ENCODE assay signal across 21 mouse cellular contexts in genomic region chr19:58794284-58794683, GRCm38 (mm10). TPM values are rescaled to one million over a fixed set of nuclear protein-coding genes. Genes with fewer than 3 reads are reported as not detected.
DNase-seq lines count a peak whose midpoint lies in the region; ATAC-seq and TF ChIP-seq lines count a peak whose summit lies in the region.
"Had no signal": no experiment of that assay in that cellular context is flagged by ENCODE, and none has a peak within 500 bp of the region (broad histone marks: within the 10 kb centered on the region; RNA-seq: fewer than 3 reads in every experiment).

Gene 1700019N19Rik (minus strand): TSS chr19:58794461.

- TF ChIP-seq EP300 in lung, postnatal 0 days (IDR thresholded peaks at IDR 0.05): no peak

- H3K27ac ChIP-seq in forebrain, embryonic 10.5 days: 0 out of 2 replicates have a peak within 1 kb of the TSS, but pooled peaks have one; percentile 11
- H3K27ac ChIP-seq in forebrain, postnatal 0 days (ENCODE audit: low read depth, low read length): no peak within 1 kb of the TSS
- H3K27ac ChIP-seq in midbrain, embryonic 13.5 days: peak within 1 kb of the TSS; percentile 17; the same call in 1 of the 2 replicates
- no peak within 1 kb of the TSS for H3K27ac ChIP-seq in midbrain, embryonic 11.5 days (ENCODE audit: low read depth, low read length)
- no peak within 1 kb of the TSS for H3K27ac ChIP-seq in lung, postnatal 0 days (ENCODE audit: low read length)
- H3K27ac ChIP-seq: heart, embryonic 13.5 days; hindbrain, embryonic 10.5 days; kidney, postnatal 0 days; liver, embryonic 13.5 days had no signal

- no peak for TF ChIP-seq CTCF in forebrain, postnatal 0 days (IDR thresholded peaks at IDR 0.05; ENCODE audit: low read depth)
- no peak for TF ChIP-seq CTCF in lung, postnatal 0 days (IDR thresholded peaks at IDR 0.05)

- peaks cover 15% of the 10 kb centered on the region for H3K4me1 ChIP-seq in forebrain, embryonic 10.5 days
- H3K4me1 ChIP-seq in forebrain, postnatal 0 days (ENCODE audit: insufficient read depth): 0 out of 2 replicates have a peak, but pooled peaks cover 1% of the 10 kb centered on the region
- H3K4me1 ChIP-seq in midbrain, embryonic 13.5 days (replicated peaks): peaks cover 8% of the 10 kb centered on the region; the same call in 1 of the 2 replicates
- H3K4me1 ChIP-seq in midbrain, embryonic 11.5 days (ENCODE audit: control insufficient read depth, insufficient read depth, low read length): peaks cover 5% of the 10 kb centered on the region
- H3K4me1 ChIP-seq in lung, postnatal 0 days (ENCODE audit: insufficient read depth, low read depth, low read length): no peaks in the 10 kb centered on the region
- H3K4me1 ChIP-seq: liver, embryonic 13.5 days had no signal

- WGBS in forebrain, embryonic 10.5 days: 44% methylated on average over 10 of the region's 10 CpGs
- 46% methylated on average over 10 of the region's 10 CpGs for WGBS in forebrain, postnatal 0 days
- WGBS in midbrain, embryonic 13.5 days: 44% methylated on average over 10 of the region's 10 CpGs
- WGBS in midbrain, embryonic 11.5 days: 53% methylated on average over 10 of the region's 10 CpGs
- 34% methylated on average over 10 of the region's 10 CpGs for WGBS in lung, postnatal 0 days

- ATAC-seq in forebrain, postnatal 0 days: no peak
- 0 out of 2 replicates have a peak, but pooled peaks have one; percentile 14 for ATAC-seq in midbrain, embryonic 13.5 days
- no peak for ATAC-seq in midbrain, embryonic 11.5 days (ENCODE audit: low FRiP score)
- ATAC-seq in lung, postnatal 0 days: no peak
- ATAC-seq: intestine, embryonic 16.5 days had no signal

- no peak within 1 kb of the TSS for H3K9ac ChIP-seq in forebrain, postnatal 0 days
- H3K9ac ChIP-seq in midbrain, embryonic 13.5 days (replicated peaks): no peak within 1 kb of the TSS
- no peak within 1 kb of the TSS for H3K9ac ChIP-seq in midbrain, embryonic 11.5 days (ENCODE audit: low read length)
- H3K9ac ChIP-seq in lung, postnatal 0 days (replicated peaks; ENCODE audit: low read depth): no peak within 1 kb of the TSS
- H3K9ac ChIP-seq: heart, embryonic 13.5 days; liver, embryonic 13.5 days had no signal

- no peak for DNase-seq in forebrain, embryonic 10.5 days (ENCODE audit: extremely low spot score, low spot score)
- no peak for DNase-seq in forebrain, postnatal 0 days
- no peak for DNase-seq in midbrain, embryonic 11.5 days (ENCODE audit: low spot score, missing footprints)
- DNase-seq in ES-CJ7 (ENCODE audit: low read depth, low spot score): peak; percentile 52
- DNase-seq in forelimb bud, embryonic 11.5 days (ENCODE audit: low read depth, low spot score): peak; percentile 10
- DNase-seq in kidney, postnatal 10 days: no peak
- no peak for DNase-seq in lung, postnatal 0 days (ENCODE audit: low spot score)
- DNase-seq: adrenal gland, adult 8-10 months; cerebellum, adult 11-12 months; gastrocnemius, postnatal 36 days; liver, embryonic 13.5 days; right cerebral cortex, postnatal 4 days; thymus, postnatal 25 days had no signal

- no peaks in the 10 kb centered on the region for H3K27me3 ChIP-seq in forebrain, embryonic 10.5 days (ENCODE audit: poor library complexity, severe bottlenecking)
- no peaks in the 10 kb centered on the region for H3K27me3 ChIP-seq in forebrain, postnatal 0 days (ENCODE audit: insufficient read depth, low read length)
- H3K27me3 ChIP-seq in midbrain, embryonic 13.5 days: no peaks in the 10 kb centered on the region
- no peaks in the 10 kb centered on the region for H3K27me3 ChIP-seq in midbrain, embryonic 11.5 days (ENCODE audit: control insufficient read depth, insufficient read depth, low read length)
- no peaks in the 10 kb centered on the region for H3K27me3 ChIP-seq in lung, postnatal 0 days (replicated peaks; ENCODE audit: insufficient read depth, low read length)
- H3K27me3 ChIP-seq: heart, embryonic 13.5 days; liver, embryonic 13.5 days had no signal

- no peak within 1 kb of the TSS for H3K4me3 ChIP-seq in forebrain, embryonic 10.5 days
- no peak within 1 kb of the TSS for H3K4me3 ChIP-seq in forebrain, postnatal 0 days (ENCODE audit: low read depth, low read length)
- H3K4me3 ChIP-seq in midbrain, embryonic 13.5 days (replicated peaks): no peak within 1 kb of the TSS
- H3K4me3 ChIP-seq in midbrain, embryonic 11.5 days (ENCODE audit: low read depth, low read length): no peak within 1 kb of the TSS
- no peak within 1 kb of the TSS for H3K4me3 ChIP-seq in lung, postnatal 0 days (ENCODE audit: low read depth, low read length)
- H3K4me3 ChIP-seq: heart, embryonic 13.5 days; hindbrain, embryonic 10.5 days; liver, embryonic 13.5 days had no signal

- H3K4me2 ChIP-seq in forebrain, postnatal 0 days (ENCODE audit: low read depth): no peak within 1 kb of the TSS
- no peak within 1 kb of the TSS for H3K4me2 ChIP-seq in midbrain, embryonic 13.5 days (replicated peaks)
- no peak within 1 kb of the TSS for H3K4me2 ChIP-seq in midbrain, embryonic 11.5 days
- H3K4me2 ChIP-seq in lung, postnatal 0 days (replicated peaks; ENCODE audit: low read depth, low read length): no peak within 1 kb of the TSS
- H3K4me2 ChIP-seq: heart, embryonic 13.5 days; liver, embryonic 13.5 days had no signal

- no peaks in the 10 kb centered on the region for H3K9me3 ChIP-seq in forebrain, embryonic 10.5 days
- no peaks in the 10 kb centered on the region for H3K9me3 ChIP-seq in forebrain, postnatal 0 days (ENCODE audit: low read length)
- no peaks in the 10 kb centered on the region for H3K9me3 ChIP-seq in midbrain, embryonic 13.5 days
- no peaks in the 10 kb centered on the region for H3K9me3 ChIP-seq in midbrain, embryonic 11.5 days (ENCODE audit: control insufficient read depth, low read length)
- H3K9me3 ChIP-seq in lung, postnatal 0 days (ENCODE audit: low read length): no peaks in the 10 kb centered on the region
- H3K9me3 ChIP-seq: heart, embryonic 13.5 days; hindbrain, embryonic 10.5 days; liver, embryonic 13.5 days had no signal

- peaks cover 5% of the 10 kb centered on the region for H3K36me3 ChIP-seq in forebrain, embryonic 10.5 days (replicated peaks)
- peaks cover 8% of the 10 kb centered on the region for H3K36me3 ChIP-seq in forebrain, postnatal 0 days (ENCODE audit: insufficient read depth)
- H3K36me3 ChIP-seq in midbrain, embryonic 13.5 days: peaks cover 12% of the 10 kb centered on the region
- 0 out of 2 replicates have a peak, but pooled peaks cover 2% of the 10 kb centered on the region for H3K36me3 ChIP-seq in midbrain, embryonic 11.5 days (ENCODE audit: control insufficient read depth, insufficient read depth, low read length)
- no peaks in the 10 kb centered on the region for H3K36me3 ChIP-seq in lung, postnatal 0 days (ENCODE audit: insufficient read depth, low read length)
- H3K36me3 ChIP-seq: liver, embryonic 13.5 days had no signal

RNA-seq across cellular contexts. Expression of gene 1700019N19Rik, which starts in this region (rescaled TPM):
- polyA plus RNA-seq in forebrain, embryonic 10.5 days (2016; fragmentation: Nextera tagmentation; extraction: Ambion mirVana): not detected in 2 replicates
- total RNA-seq in forebrain, postnatal 0 days (2014; rRNA removed): not detected in 2 replicates
- not detected in 2 replicates for polyA plus RNA-seq in forebrain, postnatal 0 days (2015; fragmentation: Nextera tagmentation; extraction: Ambion mirVana)
- not detected in 2 replicates for polyA plus RNA-seq in midbrain, embryonic 13.5 days (2015; fragmentation: Nextera tagmentation; extraction: Ambion mirVana)
- polyA plus RNA-seq in midbrain, embryonic 11.5 days (2014; fragmentation: Nextera tagmentation; extraction: Ambion mirVana): not detected in 2 replicates
- polyA plus RNA-seq in lung, postnatal 0 days (2015; fragmentation: Nextera tagmentation; extraction: Ambion mirVana): not detected in 2 replicates
- total RNA-seq: gastrocnemius, postnatal 36 days; left cerebral cortex, postnatal 14 days; megakaryocyte, adult 5-6 weeks had no signal
- polyA plus RNA-seq: heart, embryonic 13.5 days; intestine, embryonic 16.5 days; kidney, postnatal 0 days; lung, embryonic 16.5 days had no signal

Comparison
In these comparisons a context has a peak if more than half of its experiments do, and no peak if none do; other contexts are left out.
1. Peak in ATAC-seq and H3K27ac ChIP-seq in midbrain, embryonic 13.5 days; RNA of the gene not detected or under 1 TPM.
2. DNase-seq: peak in ES-CJ7 (single experiment) and forelimb bud, embryonic 11.5 days (single experiment); none in forebrain, embryonic 10.5 days (single experiment), forebrain, postnatal 0 days (single experiment), midbrain, embryonic 11.5 days (single experiment), kidney, postnatal 10 days (single experiment) and lung, postnatal 0 days (single experiment).